Mouse (Mus musculus): Measurements from ENCODE around the gene Frat1.

DNA sequence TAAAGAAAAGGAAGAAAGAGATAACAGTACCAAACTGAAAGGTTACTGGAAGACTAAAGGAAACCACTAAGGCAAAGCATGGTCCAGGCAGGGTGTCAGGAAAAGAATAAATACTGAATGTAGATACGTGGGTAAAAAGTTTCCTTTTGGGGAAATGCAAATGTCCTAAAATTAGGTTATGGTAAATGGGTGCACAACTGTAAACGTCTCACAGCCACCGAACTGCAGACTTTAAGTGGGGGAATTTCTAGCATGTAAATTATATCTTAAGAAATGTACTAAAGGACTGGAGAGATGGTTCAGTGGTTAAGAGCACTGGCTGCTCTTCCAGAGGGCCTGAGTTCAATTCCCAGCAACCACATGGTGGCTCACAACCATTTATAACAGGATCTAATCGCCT is 11.0 kb upstream of the Frat1 start:
- TF ChIP-seq TAL1 (IDR thresholded peaks at IDR 0.05; ENCODE audit: low read length): no peak
- no peak for TF ChIP-seq GATA1 (IDR thresholded peaks at IDR 0.05; ENCODE audit: low read length)

Data from erythroblast, embryonic 14.5 days (primary cell).